Mouse (Mus musculus) brain, embryonic 14.5 days (tissue): ENCODE data around the gene Hnrnpu. TPM values are rescaled to one million over a fixed set of nuclear protein-coding genes. Genes with fewer than 3 reads are reported as not detected.
A peak's percentile ranks its signal among the peaks of the same experiment; 100 is the strongest.
"Not testable (repeated sequence)": the region's sequence is repeated elsewhere in the genome, so short reads cannot be mapped to it uniquely, and the experiment has no call there.

Source experiments
- DNase-seq: peaks from one replicate; pipeline ENCODE4 v3.0.0-alpha.2; 2011; ENCODE audit warnings: low read depth
- CTCF ChIP-seq: fragments of 200-500 bp; IDR thresholded peaks from 2 replicates; pipeline ENCODE4 v1.5.1; 2012; ENCODE audit warnings: inconsistent platforms, mild to moderate bottlenecking, moderate library complexity, borderline replicate concordance; ENCODE audit not compliant: insufficient read depth, insufficient read length; ENCODE audit errors: extremely low read depth
- POLR2A ChIP-seq: fragments of 200-500 bp; IDR thresholded peaks from 2 replicates; pipeline ENCODE4 v1.6.1; 2012; ENCODE audit warnings: mild to moderate bottlenecking, inconsistent platforms, borderline replicate concordance; ENCODE audit not compliant: poor library complexity, insufficient read depth, insufficient read length, severe bottlenecking; ENCODE audit errors: extremely low read depth
- polyA plus RNA-seq: library from polyadenylated mRNA; depleted of rRNA; stranded (reverse); fragments of >200 nt; gene quantifications from 2 replicates; pipeline ENCODE4 v1.2.3, GENCODE M21; 2012

The Hnrnpu gene
- polyA plus RNA-seq, 1 experiment, result 342 TPM

GRCm38 (mm10) chr1:178360702-178361101 is 23.1 kb upstream of the Hnrnpu start:
- no peak for TF ChIP-seq POLR2A
- TF ChIP-seq CTCF, result no peak
- no peak for DNase-seq

GRCm38 (mm10) chr1:178360264-178360663 is 22.7 kb upstream of the Hnrnpu start:
- TF ChIP-seq POLR2A (no peak), CTCF (no peak)
- DNase-seq, result no peak

GRCm38 (mm10) chr1:178357776-178358710 is 20.4 kb upstream of the Hnrnpu start:
- TF ChIP-seq CTCF (no peak), POLR2A (no peak)
- peak; percentile 41 for DNase-seq

- TF ChIP-seq CTCF, result no peak
- TF ChIP-seq POLR2A, result no peak
- no peak for DNase-seq
Observed at GRCm38 (mm10) chr1:178354576-178354975, 17.0 kb upstream of the Hnrnpu start.

GRCm38 (mm10) chr1:178351643-178352042 is 14.0 kb upstream of the Hnrnpu start:
- TF ChIP-seq CTCF (peak; percentile 10; the same call in 1 of the 2 replicates), POLR2A (no peak)
- peak; percentile 26 for DNase-seq

GRCm38 (mm10) chr1:178350792-178351191 is 13.2 kb upstream of the Hnrnpu start:
- DNase-seq, result no peak
- no peak for TF ChIP-seq POLR2A
- TF ChIP-seq CTCF, result no peak

- DNase-seq, result not testable (repeated sequence)
Observed at GRCm38 (mm10) chr1:178344071-178344805, 6.6 kb upstream of the Hnrnpu start.

GRCm38 (mm10) chr1:178342612-178343011 is 5.0 kb upstream of the Hnrnpu start:
- TF ChIP-seq CTCF (no peak), POLR2A (no peak)
- no peak for DNase-seq

- no peak for DNase-seq
- TF ChIP-seq CTCF (no peak), POLR2A (no peak)
Observed at GRCm38 (mm10) chr1:178342063-178342462, 4.5 kb upstream of the Hnrnpu start.

GRCm38 (mm10) chr1:178341435-178341834 is 3.8 kb upstream of the Hnrnpu start:
- TF ChIP-seq POLR2A (no peak), CTCF (no peak)
- no peak for DNase-seq

- DNase-seq, result no peak
- TF ChIP-seq POLR2A (no peak), CTCF (no peak)
Observed at GRCm38 (mm10) chr1:178340213-178340612, 2.6 kb upstream of the Hnrnpu start.

- TF ChIP-seq POLR2A, result no peak
- no peak for TF ChIP-seq CTCF
- DNase-seq, result peak; percentile 66
Observed at GRCm38 (mm10) chr1:178338318-178338641, 683 bp upstream of the Hnrnpu start.
